Mouse (Mus musculus): ENCODE results near the gene Spg21.

DNA sequence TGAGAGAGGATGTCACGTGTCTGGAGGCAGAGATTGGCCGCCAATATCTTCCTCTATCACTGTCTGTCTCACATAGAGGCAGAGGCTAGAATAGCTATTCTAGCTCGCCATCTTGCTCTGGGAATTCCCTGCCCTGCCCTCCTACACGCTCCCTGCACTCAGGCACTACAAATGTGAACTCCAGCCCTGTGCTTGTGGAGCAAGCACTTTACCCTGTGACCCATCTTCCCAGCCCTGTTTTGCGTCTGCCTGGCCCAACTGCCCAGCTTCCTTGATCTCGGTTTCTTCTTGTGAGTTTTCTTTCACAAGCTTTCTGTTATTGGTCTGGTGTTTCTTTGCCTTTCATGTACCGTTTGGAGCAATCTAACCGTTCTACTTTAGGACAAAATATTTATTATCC, 18.4 kb downstream of the Spg21 start:
- TF ChIP-seq CTCF (IDR thresholded peaks at IDR 0.05; ENCODE audit: low read depth) (no peak), EP300 (IDR thresholded peaks at IDR 0.05; ENCODE audit: low read depth) (no peak)

Measured in liver, embryonic 14.5 days (tissue).